Comparison of ENCODE assay signal across 9 mouse cellular contexts in genomic region chr8:121130522-121130921, GRCm38 (mm10). TPM values are rescaled to one million over a fixed set of nuclear protein-coding genes. Genes with fewer than 3 reads are reported as not detected.
A peak's percentile ranks its signal among the peaks of the same experiment; 100 is the strongest.
DNase-seq lines count a peak whose midpoint lies in the region; ATAC-seq and TF ChIP-seq lines count a peak whose summit lies in the region.
"Had no signal": no experiment of that assay in that cellular context is flagged by ENCODE, and none has a peak within 500 bp of the region (broad histone marks: within the 10 kb centered on the region; RNA-seq: fewer than 3 reads in every experiment).

No protein-coding gene starts in this region.

- no peak for ATAC-seq in hindbrain, postnatal 0 days
- no peak for ATAC-seq in hindbrain, embryonic 13.5 days (ENCODE audit: low FRiP score)
- no peak for ATAC-seq in lung, embryonic 15.5 days (ENCODE audit: borderline replicate concordance, extremely low read depth, low FRiP score, low TSS enrichment)
- ATAC-seq in erythroid progenitor cell, adult 5-6 weeks (replicated peaks; ENCODE audit: low FRiP score, poor library complexity, severe bottlenecking), result no peak

- WGBS in hindbrain, postnatal 0 days, result 34% methylated on average over 5 of the region's 5 CpGs
- WGBS in hindbrain, embryonic 13.5 days, result 33% methylated on average over 5 of the region's 5 CpGs
- WGBS in lung, embryonic 15.5 days, result 30% methylated on average over 5 of the region's 5 CpGs

- H3K9ac ChIP-seq in hindbrain, postnatal 0 days (replicated peaks; ENCODE audit: low read length), result no peak overlapping the region
- no peak overlapping the region for H3K9ac ChIP-seq in hindbrain, embryonic 13.5 days
- H3K9ac ChIP-seq in lung, embryonic 15.5 days, result no peak overlapping the region
- H3K9ac ChIP-seq: limb, embryonic 15.5 days had no signal

- H3K4me3 ChIP-seq in hindbrain, postnatal 0 days (ENCODE audit: low read length), result no peak overlapping the region
- H3K4me3 ChIP-seq in hindbrain, embryonic 13.5 days, result no peak overlapping the region
- H3K4me3 ChIP-seq in lung, embryonic 15.5 days, result no peak overlapping the region
- H3K4me3 ChIP-seq: limb, embryonic 15.5 days had no signal

- H3K36me3 ChIP-seq in hindbrain, postnatal 0 days (ENCODE audit: insufficient read depth, low read length), result no peaks in the 10 kb centered on the region
- H3K36me3 ChIP-seq in hindbrain, embryonic 13.5 days, result no peaks in the 10 kb centered on the region
- no peaks in the 10 kb centered on the region for H3K36me3 ChIP-seq in lung, embryonic 15.5 days
- H3K36me3 ChIP-seq: limb, embryonic 15.5 days had no signal

- peaks cover 3% of the 10 kb centered on the region; the same call in 1 of the 2 replicates for H3K4me1 ChIP-seq in hindbrain, postnatal 0 days (ENCODE audit: insufficient read depth, low read length)
- peaks cover 23% of the 10 kb centered on the region for H3K4me1 ChIP-seq in hindbrain, embryonic 13.5 days (replicated peaks)
- H3K4me1 ChIP-seq in lung, embryonic 15.5 days, result peaks cover 38% of the 10 kb centered on the region

- no peaks in the 10 kb centered on the region for H3K9me3 ChIP-seq in hindbrain, postnatal 0 days (ENCODE audit: low read length)
- no peaks in the 10 kb centered on the region for H3K9me3 ChIP-seq in hindbrain, embryonic 13.5 days
- no peaks in the 10 kb centered on the region for H3K9me3 ChIP-seq in lung, embryonic 15.5 days
- H3K9me3 ChIP-seq: limb, embryonic 15.5 days had no signal

- peaks cover 70% of the 10 kb centered on the region for H3K27me3 ChIP-seq in hindbrain, postnatal 0 days (ENCODE audit: insufficient read depth, low read length)
- H3K27me3 ChIP-seq in hindbrain, embryonic 13.5 days, result peaks cover 99% of the 10 kb centered on the region
- peaks cover 67% of the 10 kb centered on the region for H3K27me3 ChIP-seq in lung, embryonic 15.5 days

- peak; percentile 72 for TF ChIP-seq CTCF in hindbrain, postnatal 0 days (IDR thresholded peaks at IDR 0.05; ENCODE audit: low read depth)

- DNase-seq in hindbrain, postnatal 0 days (ENCODE audit: low spot score), result peak; percentile 52
- DNase-seq in 416B (ENCODE audit: low read depth) (peak; percentile 25), NIH3T3 (ENCODE audit: low read depth) (peak; percentile 69)
- DNase-seq in ovary, postnatal 14 days (ENCODE audit: low spot score), result no peak
- DNase-seq in cerebellum, adult 18-20 months, result no peak

- H3K27ac ChIP-seq in hindbrain, postnatal 0 days, result no peak overlapping the region
- H3K27ac ChIP-seq in hindbrain, embryonic 13.5 days, result no peak overlapping the region
- H3K27ac ChIP-seq in lung, embryonic 15.5 days, result no peak overlapping the region
- H3K27ac ChIP-seq: limb, embryonic 15.5 days had no signal

- H3K4me2 ChIP-seq in hindbrain, postnatal 0 days (ENCODE audit: low read depth, low read length), result no peak overlapping the region
- no peak overlapping the region for H3K4me2 ChIP-seq in hindbrain, embryonic 13.5 days
- H3K4me2 ChIP-seq in lung, embryonic 15.5 days, result peak overlapping the region; percentile 27
- H3K4me2 ChIP-seq: limb, embryonic 15.5 days had no signal

RNA-seq across cellular contexts. Expression of gene Foxl1, which starts 2.8 kb away (rescaled TPM):
- 0.40 and 0.58 TPM in 2 replicates for total RNA-seq in hindbrain, postnatal 0 days (2014; rRNA removed)
- polyA plus RNA-seq in hindbrain, postnatal 0 days (2015; fragmentation: Nextera tagmentation; extraction: Ambion mirVana), result 0.21 TPM in 1 of 2 replicates, not detected in the other
- 0.16 and 0.27 TPM in 2 replicates for polyA plus RNA-seq in hindbrain, embryonic 13.5 days (2015; fragmentation: Nextera tagmentation; extraction: Ambion mirVana)
- polyA plus RNA-seq in lung, embryonic 15.5 days (2015; fragmentation: Nextera tagmentation; extraction: Ambion mirVana), result 6.8 and 8.5 TPM in 2 replicates
- not detected in 2 replicates for total RNA-seq in erythroid progenitor cell, adult 5-6 weeks (2015; ENCODE audit: low replicate concordance)
- total RNA-seq in erythroid progenitor cell, adult 5-6 weeks (2017; ENCODE audit: low replicate concordance), result not detected in 2 replicates

RNA-seq across cellular contexts. Expression of gene Foxc2, which starts 14.6 kb away (rescaled TPM):
- total RNA-seq in hindbrain, postnatal 0 days (2014; rRNA removed), result 3.7 and 10.6 TPM in 2 replicates
- 2.8 and 3.6 TPM in 2 replicates for polyA plus RNA-seq in hindbrain, postnatal 0 days (2015; fragmentation: Nextera tagmentation; extraction: Ambion mirVana)
- 2.8 and 4.1 TPM in 2 replicates for polyA plus RNA-seq in hindbrain, embryonic 13.5 days (2015; fragmentation: Nextera tagmentation; extraction: Ambion mirVana)
- 2.1 and 2.3 TPM in 2 replicates for polyA plus RNA-seq in lung, embryonic 15.5 days (2015; fragmentation: Nextera tagmentation; extraction: Ambion mirVana)
- not detected in 2 replicates for total RNA-seq in erythroid progenitor cell, adult 5-6 weeks (2015; ENCODE audit: low replicate concordance)
- total RNA-seq in erythroid progenitor cell, adult 5-6 weeks (2017; ENCODE audit: low replicate concordance), result not detected in 2 replicates

RNA-seq across cellular contexts. Expression of gene Mthfsd, which starts 22.3 kb away (rescaled TPM):
- total RNA-seq in hindbrain, postnatal 0 days (2014; rRNA removed), result 39.9 and 45.6 TPM in 2 replicates
- 44.4 and 47.0 TPM in 2 replicates for polyA plus RNA-seq in hindbrain, postnatal 0 days (2015; fragmentation: Nextera tagmentation; extraction: Ambion mirVana)
- 53.8 and 54.1 TPM in 2 replicates for polyA plus RNA-seq in hindbrain, embryonic 13.5 days (2015; fragmentation: Nextera tagmentation; extraction: Ambion mirVana)
- 60.2 and 60.8 TPM in 2 replicates for polyA plus RNA-seq in lung, embryonic 15.5 days (2015; fragmentation: Nextera tagmentation; extraction: Ambion mirVana)
- 2.9 and 6.7 TPM in 2 replicates for total RNA-seq in erythroid progenitor cell, adult 5-6 weeks (2015; ENCODE audit: low replicate concordance)
- total RNA-seq in erythroid progenitor cell, adult 5-6 weeks (2017; ENCODE audit: low replicate concordance), result 6.4 TPM in 2 replicates

RNA-seq across cellular contexts. Expression of gene Foxf1, which starts 46.3 kb away (rescaled TPM):
- 1.8 and 1.9 TPM in 2 replicates for total RNA-seq in hindbrain, postnatal 0 days (2014; rRNA removed)
- 1.2 and 1.4 TPM in 2 replicates for polyA plus RNA-seq in hindbrain, postnatal 0 days (2015; fragmentation: Nextera tagmentation; extraction: Ambion mirVana)
- 0.96 and 1.3 TPM in 2 replicates for polyA plus RNA-seq in hindbrain, embryonic 13.5 days (2015; fragmentation: Nextera tagmentation; extraction: Ambion mirVana)
- polyA plus RNA-seq in lung, embryonic 15.5 days (2015; fragmentation: Nextera tagmentation; extraction: Ambion mirVana), result 151 and 157 TPM in 2 replicates
- total RNA-seq in erythroid progenitor cell, adult 5-6 weeks (2015; ENCODE audit: low replicate concordance), result not detected in 2 replicates
- total RNA-seq in erythroid progenitor cell, adult 5-6 weeks (2017; ENCODE audit: low replicate concordance), result not detected in 2 replicates

Comparison
In these comparisons a context has a peak if more than half of its experiments do, and no peak if none do; other contexts are left out.
1. DNase-seq: peak in hindbrain, postnatal 0 days (single experiment), 416B (single experiment) and NIH3T3 (single experiment); none in ovary, postnatal 14 days (single experiment) and cerebellum, adult 18-20 months (0 of 2).